Mouse (Mus musculus) midbrain, embryonic 13.5 days (tissue): ENCODE measurements around the gene Prrc2a. TPM values are rescaled to one million over a fixed set of nuclear protein-coding genes. Genes with fewer than 3 reads are reported as not detected.

Source experiments
- ATAC-seq: fragments of 200-750 bp; cut with Nextera tagmentation; 2 replicates; pipeline ENCODE4 v1.8.0; 2017; ENCODE audit warnings: mild to moderate bottlenecking, moderate TSS enrichment, moderate library complexity
- H3K27ac ChIP-seq: fragments of 300-500 bp; sonication (generic); 2 replicates; pipeline ENCODE4 v1.5.1; 2015; ENCODE audit warnings: inconsistent platforms, mild to moderate bottlenecking, moderate library complexity
- H3K27me3 ChIP-seq: fragments of 300-500 bp; sonication (generic); 2 replicates; pipeline ENCODE4 v1.6.1; 2015; ENCODE audit warnings: mild to moderate bottlenecking, inconsistent platforms
- H3K36me3 ChIP-seq: fragments of 300-500 bp; sonication (generic); 2 replicates; pipeline ENCODE4 v1.6.1; 2015; ENCODE audit warnings: mild to moderate bottlenecking, inconsistent platforms
- H3K4me1 ChIP-seq: fragments of 300-500 bp; sonication (generic); replicated peaks from 2 replicates; pipeline ENCODE4 v1.6.1; 2015; ENCODE audit warnings: inconsistent platforms
- H3K4me2 ChIP-seq: fragments of 300-500 bp; sonication (generic); replicated peaks from 2 replicates; pipeline ENCODE4 v1.6.1; 2015; ENCODE audit warnings: moderate library complexity, mild to moderate bottlenecking, inconsistent platforms
- H3K4me3 ChIP-seq: fragments of 300-500 bp; sonication (generic); replicated peaks from 2 replicates; pipeline ENCODE4 v1.5.1; 2015; ENCODE audit warnings: mild to moderate bottlenecking, inconsistent platforms
- H3K9ac ChIP-seq: fragments of 300-500 bp; sonication (generic); replicated peaks from 2 replicates; pipeline ENCODE4 v1.6.1; 2015; ENCODE audit warnings: mild to moderate bottlenecking, inconsistent platforms
- H3K9me3 ChIP-seq: fragments of 300-500 bp; sonication (generic); 2 replicates; pipeline ENCODE4 v1.6.1; 2016; ENCODE audit warnings: mild to moderate bottlenecking, inconsistent platforms
- WGBS: fragments of 180-500 bp; shearing (Covaris S2); methylation state at CpG from one replicate; pipeline ENCODE4 v1.1.7; 2015; 5-methylcytosine and 5-hydroxymethylcytosine counted together
- polyA plus RNA-seq: library from polyadenylated mRNA; unstranded; fragments of >200 nt; fragmentation: Nextera tagmentation; extraction: Ambion mirVana; gene quantifications from 2 replicates; pipeline ENCODE4 v1.2.1, GENCODE M21; 2015

Gene Prrc2a
- polyA plus RNA-seq, 1 experiment from 2014 or later: 228 TPM

GRCm38 (mm10) chr17:35168541-35169207 is 4.0 kb upstream of the Prrc2a start:
- Histone ChIP-seq H3K4me2 (no peak overlapping the region), H3K27ac (peak overlapping the region; percentile 57), H3K27me3 (peaks cover 3% of the 10 kb centered on the region; the same call in 1 of the 2 replicates), H3K36me3 (no peaks in the 10 kb centered on the region), H3K9ac (no peak overlapping the region), H3K4me1 (peaks cover 11% of the 10 kb centered on the region), H3K4me3 (no peak overlapping the region), H3K9me3 (no peaks in the 10 kb centered on the region)
- WGBS: 18% methylated on average over 4 of the region's 4 CpGs
- ATAC-seq: no peak

- no peak overlapping the region for H3K4me3 ChIP-seq
- no peak overlapping the region for H3K27ac ChIP-seq
- no peaks in the 10 kb centered on the region for H3K9me3 ChIP-seq
- H3K4me2 ChIP-seq: no peak overlapping the region
- 90% methylated on average over 7 of the region's 7 CpGs for whole genome bisulfite sequencing
- no peaks in the 10 kb centered on the region for H3K27me3 ChIP-seq
- H3K36me3 ChIP-seq: no peaks in the 10 kb centered on the region
- H3K9ac ChIP-seq: no peak overlapping the region
- no peak for ATAC-seq
- H3K4me1 ChIP-seq: peaks cover 18% of the 10 kb centered on the region
Observed at GRCm38 (mm10) chr17:35167794-35168193, 3.1 kb upstream of the Prrc2a start.

GRCm38 (mm10) chr17:35166352-35167035 is 1.8 kb upstream of the Prrc2a start:
- Histone ChIP-seq H3K27me3 (no peaks in the 10 kb centered on the region), H3K4me1 (peaks cover 31% of the 10 kb centered on the region), H3K36me3 (peaks cover 7% of the 10 kb centered on the region), H3K9ac (peak overlapping the region; percentile 67), H3K27ac (peak overlapping the region; percentile 97), H3K4me2 (peak overlapping the region; percentile 91), H3K9me3 (no peaks in the 10 kb centered on the region), H3K4me3 (peak overlapping the region; percentile 99)
- no peak for ATAC-seq
- WGBS: 70% methylated on average over 8 of the region's 8 CpGs

- ATAC-seq: peak; percentile 83
- peaks cover 35% of the 10 kb centered on the region for H3K4me1 ChIP-seq
- H3K27ac ChIP-seq: peak overlapping the region; percentile 97
- H3K36me3 ChIP-seq: peaks cover 16% of the 10 kb centered on the region
- peak overlapping the region; percentile 67 for H3K9ac ChIP-seq
- no peaks in the 10 kb centered on the region for H3K27me3 ChIP-seq
- peak overlapping the region; percentile 91 for H3K4me2 ChIP-seq
- H3K4me3 ChIP-seq: peak overlapping the region; percentile 99
- no peaks in the 10 kb centered on the region for H3K9me3 ChIP-seq
- 24% methylated on average over 12 of the region's 12 CpGs for WGBS
Observed at GRCm38 (mm10) chr17:35165451-35166155, 906 bp upstream of the Prrc2a start.

- Histone ChIP-seq H3K9me3 (no peaks in the 10 kb centered on the region), H3K27ac (peak overlapping the region; percentile 97), H3K4me2 (peak overlapping the region; percentile 91), H3K4me1 (peaks cover 35% of the 10 kb centered on the region), H3K27me3 (no peaks in the 10 kb centered on the region), H3K36me3 (peaks cover 30% of the 10 kb centered on the region), H3K9ac (peak overlapping the region; percentile 100), H3K4me3 (peak overlapping the region; percentile 99)
- ATAC-seq: no peak
- under 1% methylated on average over 27 of the region's 28 CpGs for WGBS
Observed at GRCm38 (mm10) chr17:35164218-35164567, 504 bp downstream of the Prrc2a start.

- Histone ChIP-seq H3K4me1 (peaks cover 35% of the 10 kb centered on the region), H3K27ac (peak overlapping the region; percentile 97), H3K9me3 (no peaks in the 10 kb centered on the region), H3K4me3 (peak overlapping the region; percentile 99), H3K4me2 (peak overlapping the region; percentile 91), H3K27me3 (no peaks in the 10 kb centered on the region), H3K9ac (peak overlapping the region; percentile 100), H3K36me3 (peaks cover 37% of the 10 kb centered on the region)
- no peak for ATAC-seq
- WGBS: 10% methylated on average over 8 of the region's 8 CpGs
Observed at GRCm38 (mm10) chr17:35163326-35164081, 1.2 kb downstream of the Prrc2a start.

- H3K27me3 ChIP-seq: no peaks in the 10 kb centered on the region
- peaks cover 45% of the 10 kb centered on the region for H3K36me3 ChIP-seq
- H3K4me3 ChIP-seq: peak overlapping the region; percentile 99
- ATAC-seq: no peak
- peak overlapping the region; percentile 91 for H3K4me2 ChIP-seq
- H3K27ac ChIP-seq: peak overlapping the region; percentile 14
- peak overlapping the region; percentile 100 for H3K9ac ChIP-seq
- 51% methylated on average over 12 of the region's 12 CpGs for WGBS
- no peaks in the 10 kb centered on the region for H3K9me3 ChIP-seq
- H3K4me1 ChIP-seq: peaks cover 35% of the 10 kb centered on the region
Observed at GRCm38 (mm10) chr17:35162730-35163129, 2.0 kb downstream of the Prrc2a start.

- Histone ChIP-seq H3K36me3 (peaks cover 51% of the 10 kb centered on the region), H3K27ac (no peak overlapping the region), H3K4me2 (peak overlapping the region; percentile 91), H3K4me1 (peaks cover 35% of the 10 kb centered on the region), H3K27me3 (no peaks in the 10 kb centered on the region), H3K4me3 (peak overlapping the region; percentile 99), H3K9ac (peak overlapping the region; percentile 100), H3K9me3 (no peaks in the 10 kb centered on the region)
- WGBS: 73% methylated on average over 14 of the region's 14 CpGs
- ATAC-seq: no peak
Observed at GRCm38 (mm10) chr17:35162121-35162520, 2.6 kb downstream of the Prrc2a start.

- Histone ChIP-seq H3K9me3 (no peaks in the 10 kb centered on the region), H3K4me3 (0 out of 2 replicates have a peak overlapping the region, but pooled peaks have one; percentile 99), H3K36me3 (peaks cover 58% of the 10 kb centered on the region), H3K4me2 (peak overlapping the region; percentile 91; the same call in 1 of the 2 replicates), H3K4me1 (peaks cover 33% of the 10 kb centered on the region), H3K27me3 (no peaks in the 10 kb centered on the region), H3K9ac (0 out of 2 replicates have a peak overlapping the region, but pooled peaks have one; percentile 100), H3K27ac (no peak overlapping the region)
- no peak for ATAC-seq
- 89% methylated on average over 11 of the region's 11 CpGs for WGBS
Observed at GRCm38 (mm10) chr17:35161421-35161820, 3.3 kb downstream of the Prrc2a start.

- no peak overlapping the region for H3K4me2 ChIP-seq
- H3K9me3 ChIP-seq: no peaks in the 10 kb centered on the region
- peaks cover 24% of the 10 kb centered on the region for H3K4me1 ChIP-seq
- peaks cover 76% of the 10 kb centered on the region for H3K36me3 ChIP-seq
- 85% methylated on average over 7 of the region's 7 CpGs for WGBS
- H3K9ac ChIP-seq: no peak overlapping the region
- no peak for ATAC-seq
- H3K27ac ChIP-seq: no peak overlapping the region
- H3K4me3 ChIP-seq: no peak overlapping the region
- H3K27me3 ChIP-seq: no peaks in the 10 kb centered on the region
Observed at GRCm38 (mm10) chr17:35159638-35160037, 5.1 kb downstream of the Prrc2a start.

- H3K9ac ChIP-seq: peak overlapping the region; percentile 42; the same call in 1 of the 2 replicates
- H3K4me3 ChIP-seq: no peak overlapping the region
- ATAC-seq: no peak
- WGBS: 96% methylated on average over 16 of the region's 16 CpGs
- no peaks in the 10 kb centered on the region for H3K9me3 ChIP-seq
- peaks cover 24% of the 10 kb centered on the region for H3K4me1 ChIP-seq
- H3K4me2 ChIP-seq: no peak overlapping the region
- H3K36me3 ChIP-seq: peaks cover 82% of the 10 kb centered on the region
- no peaks in the 10 kb centered on the region for H3K27me3 ChIP-seq
- H3K27ac ChIP-seq: no peak overlapping the region
Observed at GRCm38 (mm10) chr17:35158850-35159593, 5.7 kb downstream of the Prrc2a start.
